Mouse (Mus musculus): ENCODE results near the gene Sh2d6. TPM values are rescaled to one million over a fixed set of nuclear protein-coding genes. Genes with fewer than 3 reads are reported as not detected.
A peak's percentile ranks its signal among the peaks of the same experiment; 100 is the strongest.
"Not testable (repeated sequence)": the region's sequence is repeated elsewhere in the genome, so short reads cannot be mapped to it uniquely, and the experiment has no call there.

Gene Sh2d6
- polyA plus RNA-seq, 1 experiment from 2014 or later = 0.49 TPM

DNA sequence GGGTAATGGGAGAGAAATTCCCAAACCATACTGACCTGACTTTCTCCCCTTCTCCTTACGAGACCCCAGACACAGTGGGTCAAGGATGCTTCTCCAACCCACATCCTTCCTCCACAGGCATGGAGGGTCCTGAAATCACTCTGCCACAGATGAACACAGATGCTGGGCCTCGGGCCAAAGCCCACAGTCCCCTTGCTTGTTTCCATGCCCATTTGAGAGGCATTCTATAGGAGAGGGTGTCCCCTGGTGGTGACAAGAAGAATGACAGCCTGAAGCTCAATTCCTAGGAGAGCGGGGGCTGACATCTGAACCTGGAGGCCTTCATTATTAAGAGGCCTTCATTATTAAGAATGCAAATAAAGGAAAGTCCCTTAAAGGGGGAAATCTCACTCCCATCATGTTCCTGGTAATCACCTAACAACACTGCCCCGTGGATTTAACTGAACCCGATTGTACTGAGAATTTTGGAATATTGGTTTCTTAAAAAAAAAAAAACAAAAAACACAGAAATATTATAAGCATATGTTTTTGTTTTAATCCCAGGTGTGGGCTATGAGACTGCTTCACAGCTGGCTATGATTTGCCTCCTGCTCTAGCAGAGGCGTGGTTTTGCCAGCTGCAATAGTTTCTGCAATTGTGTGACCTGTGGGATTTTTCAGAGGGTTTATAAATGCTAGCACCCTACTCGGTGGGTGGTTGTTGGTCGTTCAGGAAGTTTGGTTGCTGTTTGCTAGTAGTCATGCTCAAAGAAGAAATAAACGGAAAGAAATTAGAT lies 12.7 kb upstream of the Sh2d6 start:
- no peaks in the 10 kb centered on the region for H3K9me3 ChIP-seq (replicated peaks)
- no peaks in the 10 kb centered on the region for H3K36me3 ChIP-seq
- H3K4me3 ChIP-seq (replicated peaks) = no peak overlapping the region
- H3K9ac ChIP-seq = no peak overlapping the region
- peak; percentile 68 for ATAC-seq (ENCODE audit: insufficient number of reproducible peaks, low FRiP score, low TSS enrichment, low read depth)
- no peak overlapping the region; the same call in 1 of the 2 replicates for H3K27ac ChIP-seq (replicated peaks)
- H3K27me3 ChIP-seq = no peaks in the 10 kb centered on the region
- H3K4me2 ChIP-seq (replicated peaks) = no peak overlapping the region
- WGBS = 16% methylated on average over 9 of the region's 9 CpGs
- peaks cover 34% of the 10 kb centered on the region for H3K4me1 ChIP-seq

DNA sequence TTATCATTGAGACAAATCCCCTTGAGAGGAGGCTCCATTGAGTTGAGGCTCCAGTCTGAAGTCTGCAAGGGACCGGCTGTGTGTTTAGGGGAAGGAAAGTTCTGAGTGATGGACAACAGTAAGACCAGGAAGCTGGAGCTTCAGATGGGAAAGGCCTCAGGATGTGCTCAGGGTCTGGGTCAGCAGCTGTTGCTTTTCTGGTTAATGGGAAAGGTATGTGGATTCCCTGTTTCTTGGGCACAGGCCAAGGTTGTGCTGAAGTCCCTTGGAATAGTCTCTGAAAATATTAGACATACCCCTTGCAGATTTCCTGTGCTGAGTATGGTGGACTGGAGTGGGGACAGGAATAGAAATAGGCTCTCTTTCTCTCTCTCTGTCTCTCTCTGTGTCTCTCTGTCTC lies 12.0 kb upstream of the Sh2d6 start:
- H3K27me3 ChIP-seq; H3K27ac ChIP-seq (replicated peaks); H3K9ac ChIP-seq; H3K9me3 ChIP-seq (replicated peaks); H3K36me3 ChIP-seq; H3K4me2 ChIP-seq (replicated peaks); H3K4me3 ChIP-seq (replicated peaks): not testable (repeated sequence)
- H3K4me1 ChIP-seq = peaks cover 29% of the 10 kb centered on the region
- ATAC-seq (ENCODE audit: insufficient number of reproducible peaks, low FRiP score, low TSS enrichment, low read depth) = peak; percentile 49; the same call in 1 of the 2 replicates
- 6% methylated on average over 1 of the region's 1 CpGs for WGBS

DNA sequence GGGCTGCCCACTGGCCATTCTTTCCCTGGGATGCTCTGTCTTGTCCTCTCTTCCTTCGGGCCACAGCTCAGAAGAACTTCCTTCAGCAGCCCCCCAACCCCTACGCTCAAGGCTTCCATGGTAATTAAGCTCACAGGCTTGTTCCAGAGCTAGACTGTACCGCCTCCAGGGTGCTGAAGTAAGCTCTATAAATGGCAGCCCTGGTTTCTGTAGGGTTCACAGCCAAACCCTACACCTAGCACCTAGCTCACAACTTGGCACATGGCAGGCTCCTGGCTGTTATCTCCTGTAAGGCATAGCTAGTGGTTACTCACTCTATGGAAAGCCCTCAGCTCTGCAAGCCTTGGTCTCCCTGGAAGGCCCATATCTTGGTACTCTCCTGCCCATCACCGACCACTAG lies 11.1 kb upstream of the Sh2d6 start:
- no peak overlapping the region for H3K4me2 ChIP-seq (replicated peaks)
- ATAC-seq (ENCODE audit: insufficient number of reproducible peaks, low FRiP score, low TSS enrichment, low read depth) = no peak
- H3K9me3 ChIP-seq (replicated peaks) = no peaks in the 10 kb centered on the region
- H3K27me3 ChIP-seq = no peaks in the 10 kb centered on the region
- WGBS = 67% methylated on average over 4 of the region's 4 CpGs
- H3K4me3 ChIP-seq (replicated peaks) = no peak overlapping the region
- no peak overlapping the region for H3K27ac ChIP-seq (replicated peaks)
- H3K9ac ChIP-seq = no peak overlapping the region
- peaks cover 20% of the 10 kb centered on the region; the same call in 1 of the 2 replicates for H3K4me1 ChIP-seq
- no peaks in the 10 kb centered on the region for H3K36me3 ChIP-seq

DNA sequence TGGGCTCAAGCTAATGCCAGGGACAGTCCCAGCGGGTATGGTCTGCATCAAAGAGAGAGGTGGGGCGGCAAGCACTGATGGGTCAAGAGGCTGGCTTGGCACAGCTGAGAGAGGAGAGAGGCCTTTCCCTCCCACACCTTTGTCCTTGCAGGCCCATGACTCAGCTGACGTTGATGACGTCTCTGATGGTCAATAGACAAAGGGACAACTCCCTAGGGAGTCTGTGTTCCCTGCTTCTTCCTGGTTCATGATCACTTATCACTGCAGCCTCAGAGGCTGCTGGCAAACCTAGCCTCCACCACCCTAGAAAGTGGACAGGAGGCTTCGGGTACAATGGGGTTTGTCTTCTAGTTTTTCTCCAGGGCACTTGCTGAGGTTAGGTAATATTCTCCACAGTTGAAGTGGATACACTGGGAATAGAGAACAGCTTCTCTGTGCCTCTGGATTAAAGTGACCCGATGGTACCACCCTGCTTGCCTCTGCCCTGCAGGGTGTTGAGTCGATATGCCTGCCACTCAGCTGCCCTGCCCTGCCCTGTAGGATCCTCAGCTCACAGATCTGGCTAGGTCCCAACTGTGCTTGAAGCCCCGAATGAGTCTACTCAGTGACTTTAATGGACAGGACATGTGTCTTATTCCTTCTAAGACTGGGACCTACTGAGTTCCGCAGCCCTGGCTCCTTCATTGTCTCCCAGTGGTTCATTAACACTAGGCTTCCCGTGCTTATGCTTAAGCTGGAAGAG lies 7.1 kb upstream of the Sh2d6 start:
- Histone ChIP-seq H3K4me1 (peaks cover 9% of the 10 kb centered on the region; the same call in 1 of the 2 replicates), H3K4me2 (replicated peaks) (no peak overlapping the region), H3K27me3 (no peaks in the 10 kb centered on the region), H3K27ac (replicated peaks) (no peak overlapping the region), H3K4me3 (replicated peaks) (no peak overlapping the region), H3K36me3 (no peaks in the 10 kb centered on the region), H3K9ac (no peak overlapping the region), H3K9me3 (replicated peaks) (no peaks in the 10 kb centered on the region)
- 73% methylated on average over 10 of the region's 10 CpGs for WGBS
- ATAC-seq (ENCODE audit: insufficient number of reproducible peaks, low FRiP score, low TSS enrichment, low read depth) = no peak

DNA sequence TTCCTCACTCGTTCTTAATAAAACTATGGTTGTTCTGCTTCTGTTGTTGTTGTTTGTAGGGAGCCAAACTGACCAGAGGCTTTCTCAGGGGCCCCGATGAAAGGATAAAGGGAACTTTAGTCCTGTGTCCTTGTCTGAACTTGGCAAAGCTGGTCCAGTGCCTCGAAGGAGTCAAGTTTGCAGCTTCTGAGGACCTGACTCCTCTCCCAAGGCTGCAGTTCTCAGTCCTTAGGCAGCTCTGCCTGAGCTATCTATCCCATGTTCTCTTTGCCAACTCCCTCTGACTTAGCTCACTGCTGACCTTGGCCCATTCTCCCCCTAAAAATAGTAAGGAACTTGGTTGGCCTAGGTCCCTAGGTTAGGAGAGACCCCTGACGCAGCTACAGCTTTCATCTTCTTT lies 5.6 kb upstream of the Sh2d6 start:
- no peak overlapping the region for H3K4me3 ChIP-seq (replicated peaks)
- ATAC-seq (ENCODE audit: insufficient number of reproducible peaks, low FRiP score, low TSS enrichment, low read depth) = no peak
- no peak overlapping the region for H3K4me2 ChIP-seq (replicated peaks)
- H3K9ac ChIP-seq = no peak overlapping the region
- H3K27ac ChIP-seq (replicated peaks) = no peak overlapping the region
- H3K4me1 ChIP-seq = no peaks in the 10 kb centered on the region
- no peaks in the 10 kb centered on the region for H3K27me3 ChIP-seq
- no peaks in the 10 kb centered on the region for H3K36me3 ChIP-seq
- H3K9me3 ChIP-seq (replicated peaks) = no peaks in the 10 kb centered on the region
- 86% methylated on average over 4 of the region's 4 CpGs for WGBS

DNA sequence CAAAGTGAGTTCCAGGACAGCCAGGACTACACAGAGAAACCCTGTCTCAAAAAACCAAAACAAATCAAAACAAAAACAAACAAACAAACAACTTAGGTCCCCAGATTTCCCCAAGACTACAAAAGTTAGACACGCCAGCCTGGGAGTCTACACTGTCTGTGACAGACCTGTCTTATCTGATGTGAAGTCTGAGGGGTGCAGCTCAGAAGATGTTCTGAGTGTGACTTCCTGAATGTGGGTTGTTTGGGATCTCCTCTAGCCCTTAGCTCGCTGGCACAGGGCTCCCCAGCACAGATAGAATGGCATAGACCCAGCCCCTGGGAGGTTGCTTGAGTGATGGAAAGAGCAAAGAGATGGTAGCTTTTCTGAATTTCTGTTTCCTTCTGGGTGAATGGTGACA lies 2.7 kb upstream of the Sh2d6 start:
- Histone ChIP-seq H3K4me3 (replicated peaks) (no peak overlapping the region), H3K36me3 (no peaks in the 10 kb centered on the region), H3K27ac (replicated peaks) (no peak overlapping the region), H3K9me3 (replicated peaks) (no peaks in the 10 kb centered on the region), H3K4me2 (replicated peaks) (no peak overlapping the region), H3K27me3 (no peaks in the 10 kb centered on the region), H3K4me1 (peaks cover 13% of the 10 kb centered on the region), H3K9ac (no peak overlapping the region)
- WGBS = 84% methylated on average over 2 of the region's 2 CpGs
- ATAC-seq (ENCODE audit: insufficient number of reproducible peaks, low FRiP score, low TSS enrichment, low read depth) = no peak

DNA sequence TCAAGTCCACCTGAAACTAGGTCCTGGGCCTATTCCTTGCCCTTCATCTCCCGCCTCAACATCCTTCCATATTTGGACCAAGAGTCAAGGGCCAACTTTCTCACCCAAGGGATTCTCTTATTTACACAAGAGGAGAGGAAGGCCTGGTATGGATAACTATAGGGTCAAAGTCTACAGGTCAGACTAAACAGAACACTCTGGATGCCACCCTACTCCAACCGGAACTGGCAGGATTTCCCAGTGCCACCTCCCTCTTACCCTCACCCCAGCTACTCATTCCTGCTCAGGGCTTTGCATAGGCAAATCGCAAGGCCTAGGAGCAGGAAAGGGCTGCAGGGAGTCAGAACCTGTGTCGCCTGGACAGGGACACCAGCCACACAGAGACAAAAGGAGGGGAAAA lies 1.7 kb upstream of the Sh2d6 start:
- H3K9me3 ChIP-seq (replicated peaks) = no peaks in the 10 kb centered on the region
- 61% methylated on average over 4 of the region's 4 CpGs for WGBS
- H3K27me3 ChIP-seq = no peaks in the 10 kb centered on the region
- no peak overlapping the region for H3K4me2 ChIP-seq (replicated peaks)
- H3K4me1 ChIP-seq = peaks cover 15% of the 10 kb centered on the region
- H3K9ac ChIP-seq = no peak overlapping the region
- ATAC-seq (ENCODE audit: insufficient number of reproducible peaks, low FRiP score, low TSS enrichment, low read depth) = no peak
- no peaks in the 10 kb centered on the region for H3K36me3 ChIP-seq
- no peak overlapping the region for H3K4me3 ChIP-seq (replicated peaks)
- no peak overlapping the region for H3K27ac ChIP-seq (replicated peaks)

DNA sequence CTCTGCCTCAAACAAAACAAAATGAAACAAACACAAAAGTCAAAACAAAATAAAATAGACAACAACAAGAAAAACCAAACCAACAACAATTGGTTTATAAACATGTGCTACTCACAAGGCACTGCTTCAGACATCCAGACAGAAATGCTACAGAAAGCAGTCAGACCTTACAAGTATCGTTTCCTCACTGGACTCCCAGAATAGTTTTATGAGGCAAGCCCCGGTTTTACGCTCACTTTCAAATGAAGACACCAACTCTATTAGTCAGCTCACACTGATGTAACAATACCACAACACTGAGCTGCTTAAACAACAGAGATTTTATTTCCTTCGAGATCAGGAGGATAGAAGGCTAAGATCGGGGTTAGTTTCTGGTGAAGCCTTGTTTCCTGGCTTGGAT lies 781 bp upstream of the Sh2d6 start:
- no peak overlapping the region for H3K4me3 ChIP-seq (replicated peaks)
- no peak for ATAC-seq (ENCODE audit: insufficient number of reproducible peaks, low FRiP score, low TSS enrichment, low read depth)
- WGBS = 76% methylated on average over 5 of the region's 5 CpGs
- no peaks in the 10 kb centered on the region for H3K9me3 ChIP-seq (replicated peaks)
- H3K4me2 ChIP-seq (replicated peaks) = no peak overlapping the region
- no peak overlapping the region for H3K9ac ChIP-seq
- H3K36me3 ChIP-seq = no peaks in the 10 kb centered on the region
- peaks cover 15% of the 10 kb centered on the region for H3K4me1 ChIP-seq
- H3K27ac ChIP-seq (replicated peaks) = no peak overlapping the region
- no peaks in the 10 kb centered on the region for H3K27me3 ChIP-seq

DNA sequence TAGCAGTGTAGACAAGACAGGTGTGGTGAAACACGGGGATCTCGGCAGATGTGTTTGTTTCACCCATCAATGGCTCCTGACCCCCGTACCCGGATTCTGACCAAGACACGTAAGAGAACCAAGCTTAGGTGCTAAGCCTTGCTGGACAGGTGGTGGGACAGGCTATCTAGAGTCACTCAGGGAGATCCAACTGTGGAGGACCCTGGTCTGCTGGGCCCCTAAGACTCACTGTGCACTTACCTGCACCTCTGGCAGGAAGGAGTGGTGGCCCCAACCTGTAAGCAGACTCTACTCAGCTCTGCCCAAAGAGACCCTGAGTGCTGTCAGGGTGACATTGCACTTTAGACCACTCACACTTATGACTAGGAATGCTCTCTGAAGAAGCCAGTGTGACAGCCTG lies 603 bp downstream of the Sh2d6 start:
- H3K36me3 ChIP-seq = no peaks in the 10 kb centered on the region
- H3K4me2 ChIP-seq (replicated peaks) = no peak overlapping the region
- H3K27me3 ChIP-seq = no peaks in the 10 kb centered on the region
- H3K9ac ChIP-seq = no peak overlapping the region
- H3K27ac ChIP-seq (replicated peaks) = no peak overlapping the region
- no peak for ATAC-seq (ENCODE audit: insufficient number of reproducible peaks, low FRiP score, low TSS enrichment, low read depth)
- H3K9me3 ChIP-seq (replicated peaks) = no peaks in the 10 kb centered on the region
- 90% methylated on average over 5 of the region's 5 CpGs for WGBS
- H3K4me1 ChIP-seq = peaks cover 15% of the 10 kb centered on the region
- H3K4me3 ChIP-seq (replicated peaks) = no peak overlapping the region

DNA sequence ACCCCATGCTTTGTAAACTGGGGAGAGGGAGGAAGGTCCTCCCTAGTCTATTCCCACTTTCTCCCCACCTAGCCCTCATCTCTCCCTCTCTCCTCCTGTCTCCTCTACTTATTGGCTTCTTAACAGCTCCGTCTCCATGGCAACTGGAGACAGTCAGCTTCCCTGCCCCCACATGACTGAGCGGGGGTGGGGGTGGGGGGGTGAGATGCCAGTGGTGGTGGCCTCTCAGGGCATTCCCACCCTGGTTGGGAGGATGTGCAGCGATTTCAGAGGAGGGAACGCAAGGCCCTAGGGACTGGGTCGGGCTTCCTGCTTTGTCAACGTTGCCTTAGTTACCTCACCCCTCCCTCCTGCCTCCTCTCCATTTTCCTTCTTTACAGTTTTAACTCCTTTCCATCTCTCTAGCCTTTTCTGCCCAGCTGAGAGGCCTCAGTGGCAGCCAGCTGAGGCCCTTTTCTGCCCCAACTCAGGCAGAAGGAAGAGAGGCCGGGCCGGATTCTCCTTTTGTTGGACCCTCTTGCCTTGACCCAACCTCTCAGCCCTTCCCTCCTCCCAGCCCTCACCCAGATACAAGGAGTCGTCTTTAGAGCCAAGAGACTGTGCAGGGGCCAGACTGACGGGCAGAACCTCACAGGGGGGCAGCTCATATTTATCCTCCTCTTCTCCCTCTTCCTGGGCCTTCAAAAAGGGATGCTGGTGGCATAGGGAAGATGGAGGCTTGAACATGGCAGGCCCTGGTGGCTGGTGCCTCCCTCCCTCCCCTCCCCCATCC lies 1.4 kb downstream of the Sh2d6 start:
- Histone ChIP-seq H3K36me3 (no peaks in the 10 kb centered on the region), H3K9me3 (replicated peaks) (no peaks in the 10 kb centered on the region), H3K4me2 (replicated peaks) (peak overlapping the region; percentile 8; the same call in 1 of the 2 replicates), H3K4me3 (replicated peaks) (no peak overlapping the region), H3K27ac (replicated peaks) (peak overlapping the region; percentile 40; the same call in 1 of the 2 replicates), H3K4me1 (peaks cover 16% of the 10 kb centered on the region), H3K27me3 (no peaks in the 10 kb centered on the region), H3K9ac (no peak overlapping the region)
- WGBS = 13% methylated on average over 10 of the region's 10 CpGs
- peak; percentile 43; the same call in 1 of the 2 replicates for ATAC-seq (ENCODE audit: insufficient number of reproducible peaks, low FRiP score, low TSS enrichment, low read depth)

DNA sequence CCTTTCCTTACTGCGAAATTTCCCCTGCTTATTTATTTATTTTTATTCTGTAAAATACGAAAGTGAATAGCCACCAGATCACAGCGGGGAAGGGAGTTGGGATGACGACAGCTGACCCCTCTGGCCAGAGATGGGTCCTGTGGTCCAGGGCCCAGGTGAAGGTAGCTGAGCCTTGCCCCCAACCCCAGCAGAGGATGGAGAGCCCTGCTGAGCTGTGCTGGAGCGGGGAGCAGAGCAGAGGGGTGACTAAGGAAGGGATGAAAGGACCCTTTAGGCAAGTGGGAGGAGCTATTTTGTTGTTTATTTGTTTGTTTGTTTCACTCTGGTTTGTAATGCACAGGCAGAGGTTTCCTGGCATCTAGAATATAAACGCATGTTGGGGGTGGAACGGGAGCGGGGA lies 2.2 kb downstream of the Sh2d6 start:
- Histone ChIP-seq H3K4me2 (replicated peaks) (no peak overlapping the region), H3K4me3 (replicated peaks) (no peak overlapping the region), H3K36me3 (no peaks in the 10 kb centered on the region), H3K27me3 (no peaks in the 10 kb centered on the region), H3K9me3 (replicated peaks) (no peaks in the 10 kb centered on the region), H3K9ac (no peak overlapping the region), H3K4me1 (peaks cover 23% of the 10 kb centered on the region), H3K27ac (replicated peaks) (no peak overlapping the region)
- no peak for ATAC-seq (ENCODE audit: insufficient number of reproducible peaks, low FRiP score, low TSS enrichment, low read depth)
- 39% methylated on average over 8 of the region's 8 CpGs for WGBS

All from embryonic facial prominence, embryonic 15.5 days (tissue).